Mouse (Mus musculus) forebrain, embryonic 11.5 days (tissue): ENCODE measurements at regions not wholly inside any gene's neighbourhood (a gene's known extent, or its start where the extent isn't known, plus 50 kb on each side); places are given as distances from the start of the nearest gene placed in this dataset.

Source experiments
- ATAC-seq: fragments of 200-750 bp; cut with Nextera tagmentation; replicated peaks from 2 replicates; pipeline ENCODE4 v1.8.0; 2017; ENCODE audit warnings: moderate TSS enrichment; ENCODE audit not compliant: low FRiP score
- DNase-seq: peaks from one replicate; pipeline ENCODE4 v3.0.0-alpha.2; 2017; ENCODE audit warnings: low spot score
- H3K27ac ChIP-seq: fragments of 300-500 bp; sonication (generic); 2 replicates; pipeline ENCODE4 v1.5.1; 2014; ENCODE audit warnings: low read depth, low read length
- H3K27me3 ChIP-seq: fragments of 300-500 bp; sonication (generic); 2 replicates; pipeline ENCODE4 v1.6.1; 2014; ENCODE audit warnings: mild to moderate bottlenecking, low read length, mixed read lengths; ENCODE audit not compliant: control insufficient read depth, insufficient read depth
- H3K36me3 ChIP-seq: fragments of 300-500 bp; sonication (generic); 2 replicates; pipeline ENCODE4 v1.6.1; 2014; ENCODE audit warnings: mild to moderate bottlenecking, low read length, moderate library complexity, mixed read lengths; ENCODE audit not compliant: control insufficient read depth, insufficient read depth
- H3K4me1 ChIP-seq: fragments of 300-500 bp; sonication (generic); replicated peaks from 2 replicates; pipeline ENCODE4 v1.6.1; 2014; ENCODE audit warnings: low read length, mixed read lengths; ENCODE audit not compliant: control insufficient read depth, insufficient read depth
- H3K4me2 ChIP-seq: fragments of 300-500 bp; sonication (generic); 2 replicates; pipeline ENCODE4 v1.6.1; 2014; ENCODE audit warnings: low read depth, mild to moderate bottlenecking, low read length, moderate library complexity, mixed read lengths; ENCODE audit not compliant: severe bottlenecking
- H3K4me3 ChIP-seq: fragments of 300-500 bp; sonication (generic); 2 replicates; pipeline ENCODE4 v1.5.1; 2014; ENCODE audit warnings: low read depth, low read length
- H3K9ac ChIP-seq: fragments of 300-500 bp; sonication (generic); 2 replicates; pipeline ENCODE4 v1.6.1; 2014; ENCODE audit warnings: low read length
- H3K9me3 ChIP-seq: fragments of 300-500 bp; sonication (generic); 2 replicates; pipeline ENCODE4 v1.6.1; 2016; ENCODE audit warnings: low read length, mixed read lengths; ENCODE audit not compliant: control insufficient read depth
- WGBS: fragments of 180-500 bp; shearing (Covaris S2); extraction: QIAGEN DNeasy Blood & Tissue Kit; methylation state at CpG from one replicate; pipeline ENCODE4 v1.1.7; 2014; 5-methylcytosine and 5-hydroxymethylcytosine counted together

DNA sequence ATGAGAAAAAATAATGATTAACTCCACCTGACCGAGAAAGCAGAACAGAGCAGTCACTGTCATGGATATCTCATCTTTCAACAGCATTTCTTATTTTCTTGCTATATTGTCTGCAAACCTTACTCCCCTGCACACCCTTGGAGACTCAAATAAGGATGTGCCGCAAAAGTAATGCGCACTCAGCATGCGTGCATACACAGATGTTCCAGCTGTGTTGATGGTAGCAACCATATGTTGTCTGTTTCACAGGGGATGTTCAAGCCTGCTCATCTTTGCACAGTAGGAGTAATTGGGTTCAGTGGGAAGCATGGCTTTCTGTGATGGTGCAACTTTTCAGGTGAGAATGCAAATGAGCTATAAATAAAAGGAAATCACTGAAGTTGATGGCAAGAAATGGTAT is 1182.9 kb upstream of the Manea start:
- DNase-seq (no peak), ATAC-seq (no peak)
- WGBS: 92% methylated on average over 4 of the region's 4 CpGs
- Histone ChIP-seq H3K4me2 (no peak overlapping the region), H3K27me3 (no peaks in the 10 kb centered on the region), H3K9ac (no peak overlapping the region), H3K4me3 (no peak overlapping the region), H3K36me3 (no peaks in the 10 kb centered on the region), H3K27ac (no peak overlapping the region), H3K4me1 (no peaks in the 10 kb centered on the region), H3K9me3 (no peaks in the 10 kb centered on the region)

DNA sequence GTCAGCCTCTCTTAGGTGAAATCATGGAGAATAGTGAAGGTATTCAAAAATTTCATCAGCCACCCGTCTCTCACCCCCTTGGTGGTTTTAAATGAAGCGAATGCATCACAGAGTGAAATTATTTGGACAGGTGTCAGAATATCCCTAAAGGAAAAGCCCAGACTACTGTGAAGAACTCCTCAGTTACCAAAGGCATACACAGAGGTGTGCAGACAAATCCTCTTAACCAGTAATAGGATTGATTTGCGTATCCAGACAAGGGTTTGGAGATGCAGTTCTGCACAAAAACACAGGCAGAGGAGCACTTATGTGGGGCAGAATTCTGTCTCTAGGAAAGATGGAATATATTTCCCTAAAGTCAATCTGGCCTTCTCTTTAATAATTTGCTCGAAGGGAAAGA is 1173.6 kb upstream of the Manea start:
- no peaks in the 10 kb centered on the region for H3K4me1 ChIP-seq
- no peak overlapping the region for H3K4me3 ChIP-seq
- 82% methylated on average over 4 of the region's 4 CpGs for WGBS
- no peak for DNase-seq
- ATAC-seq: no peak
- H3K27me3 ChIP-seq: no peaks in the 10 kb centered on the region
- H3K9me3 ChIP-seq: no peaks in the 10 kb centered on the region
- no peak overlapping the region for H3K4me2 ChIP-seq
- no peaks in the 10 kb centered on the region for H3K36me3 ChIP-seq
- no peak overlapping the region for H3K9ac ChIP-seq
- no peak overlapping the region for H3K27ac ChIP-seq

DNA sequence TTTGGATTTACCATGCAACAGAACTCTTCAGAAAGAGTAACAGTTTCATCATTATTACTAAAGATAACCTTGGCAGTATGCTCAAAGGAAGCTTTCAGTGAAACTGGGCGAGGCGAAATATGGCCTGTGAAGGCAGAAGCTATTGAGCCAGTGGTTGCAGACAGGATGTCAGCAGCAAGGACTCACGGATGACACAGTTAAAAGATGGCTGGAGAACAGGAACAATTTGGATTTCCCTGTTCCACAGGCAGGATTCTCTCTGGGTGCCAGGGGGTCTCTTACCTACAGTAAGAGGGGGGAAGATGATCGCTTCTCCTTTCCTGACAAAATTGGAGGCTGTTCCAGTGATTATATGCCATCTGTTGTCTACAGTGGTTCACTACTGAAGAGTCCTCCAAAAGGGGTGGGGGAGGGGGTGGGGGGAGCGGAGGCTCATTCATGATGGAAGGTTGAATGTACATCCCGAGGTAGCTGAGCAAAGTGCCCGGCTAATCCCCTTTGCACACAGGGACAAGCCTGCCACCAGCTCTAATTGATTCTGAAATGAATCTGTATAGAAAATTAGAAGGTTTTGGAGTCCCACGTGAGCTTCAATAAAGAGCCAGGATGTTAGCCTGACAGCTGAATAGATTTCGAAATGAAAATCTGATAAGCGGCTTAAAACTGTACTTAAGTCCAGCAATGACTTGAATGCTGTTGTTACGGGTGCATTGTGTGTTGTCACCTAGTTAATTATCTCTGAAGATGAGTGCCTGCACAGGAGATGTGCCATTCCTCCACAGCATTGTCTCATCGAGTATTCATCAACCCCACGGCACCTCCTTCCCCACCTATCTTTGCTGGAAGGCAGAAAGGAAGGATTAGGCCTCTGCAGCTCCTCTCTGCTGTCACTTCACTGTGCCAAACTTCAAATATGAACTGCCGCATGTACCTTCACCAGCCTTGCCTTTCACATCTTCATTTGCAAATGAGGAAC is 1158.4 kb upstream of the Manea start:
- H3K4me2 ChIP-seq: peak overlapping the region; percentile 40
- H3K4me3 ChIP-seq: no peak overlapping the region
- 22% methylated on average over 14 of the region's 14 CpGs for WGBS
- H3K4me1 ChIP-seq: peaks cover 7% of the 10 kb centered on the region; the same call in 1 of the 2 replicates
- H3K27ac ChIP-seq: no peak overlapping the region; the same call in 1 of the 2 replicates
- H3K27me3 ChIP-seq: no peaks in the 10 kb centered on the region
- no peak overlapping the region for H3K9ac ChIP-seq
- ATAC-seq (peak; percentile 90), DNase-seq (peak; percentile 74)
- no peaks in the 10 kb centered on the region for H3K9me3 ChIP-seq
- H3K36me3 ChIP-seq: no peaks in the 10 kb centered on the region

DNA sequence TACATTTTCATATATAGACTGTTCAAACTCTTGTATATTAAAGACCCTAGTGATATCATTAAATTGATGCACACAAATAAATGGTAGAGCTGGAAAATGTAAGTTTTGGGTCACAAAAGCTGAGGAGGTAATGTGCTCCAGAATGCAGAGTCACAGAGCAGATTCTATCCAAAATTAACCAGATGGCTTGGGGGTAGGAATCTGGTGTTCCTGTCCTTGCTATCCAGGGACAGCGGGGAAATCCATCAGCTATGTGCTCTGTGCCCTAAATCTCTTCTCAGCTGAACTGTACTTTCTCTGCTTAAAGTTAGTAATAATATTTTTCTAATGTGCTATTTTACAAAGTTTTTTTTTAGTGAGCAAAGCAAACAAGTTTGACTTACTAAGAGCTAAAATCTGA is 1151.2 kb upstream of the Manea start:
- no peak for DNase-seq
- Histone ChIP-seq H3K9ac (no peak overlapping the region), H3K4me3 (no peak overlapping the region), H3K27me3 (no peaks in the 10 kb centered on the region), H3K9me3 (no peaks in the 10 kb centered on the region), H3K27ac (no peak overlapping the region), H3K36me3 (no peaks in the 10 kb centered on the region), H3K4me1 (no peaks in the 10 kb centered on the region), H3K4me2 (no peak overlapping the region)
- WGBS: 100% methylated on average over 1 of the region's 1 CpGs
- ATAC-seq: no peak

DNA sequence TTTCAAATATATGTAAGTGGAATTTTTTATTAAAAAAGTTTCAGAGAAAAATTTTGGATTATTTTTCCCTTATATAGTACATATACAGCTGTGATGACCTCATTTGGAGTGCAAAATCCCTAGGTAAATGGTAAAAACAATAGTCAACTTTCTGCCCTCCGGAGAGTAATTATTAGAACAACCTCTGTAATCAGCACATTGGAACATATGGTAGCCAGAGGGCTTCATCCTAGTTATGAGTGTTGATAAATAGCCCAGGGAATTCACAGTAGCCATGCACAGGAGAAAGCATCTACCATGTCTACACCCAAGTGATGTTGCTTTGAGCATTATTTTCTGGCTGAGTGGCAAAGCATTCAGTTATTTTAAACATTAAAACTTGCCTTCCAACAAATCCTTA is 1150.6 kb upstream of the Manea start:
- H3K4me2 ChIP-seq: no peak overlapping the region
- no peak overlapping the region for H3K27ac ChIP-seq
- ATAC-seq: no peak
- no peaks in the 10 kb centered on the region for H3K27me3 ChIP-seq
- no peak overlapping the region for H3K4me3 ChIP-seq
- no peaks in the 10 kb centered on the region for H3K36me3 ChIP-seq
- H3K9me3 ChIP-seq: no peaks in the 10 kb centered on the region
- H3K9ac ChIP-seq: no peak overlapping the region
- H3K4me1 ChIP-seq: no peaks in the 10 kb centered on the region
- 78% methylated on average over 1 of the region's 1 CpGs for WGBS
- DNase-seq: no peak

DNA sequence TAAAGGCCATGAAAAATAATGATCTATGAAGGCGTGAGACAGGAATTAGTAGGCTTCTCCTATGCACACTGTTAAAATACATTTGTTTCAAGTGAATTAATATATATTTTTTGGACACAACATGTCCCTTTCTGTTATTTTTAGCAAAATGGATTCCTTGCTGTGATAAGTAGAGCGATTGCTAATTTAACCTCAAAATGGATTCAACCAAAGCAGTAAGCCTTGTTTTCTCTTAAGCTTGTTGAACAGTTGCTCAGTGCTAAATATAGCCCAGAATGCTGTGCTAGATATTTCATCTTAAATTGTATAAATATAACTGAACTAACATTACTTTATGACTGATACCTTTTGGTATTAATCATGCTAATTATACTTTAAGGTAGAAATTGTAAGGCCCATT is 1144.6 kb upstream of the Manea start:
- no peak overlapping the region for H3K4me3 ChIP-seq
- H3K9ac ChIP-seq: no peak overlapping the region
- no peak overlapping the region for H3K27ac ChIP-seq
- H3K36me3 ChIP-seq: no peaks in the 10 kb centered on the region
- DNase-seq (no peak), ATAC-seq (no peak)
- H3K9me3 ChIP-seq: no peaks in the 10 kb centered on the region
- 93% methylated on average over 2 of the region's 2 CpGs for WGBS
- H3K4me1 ChIP-seq: no peaks in the 10 kb centered on the region
- H3K27me3 ChIP-seq: no peaks in the 10 kb centered on the region
- no peak overlapping the region for H3K4me2 ChIP-seq

DNA sequence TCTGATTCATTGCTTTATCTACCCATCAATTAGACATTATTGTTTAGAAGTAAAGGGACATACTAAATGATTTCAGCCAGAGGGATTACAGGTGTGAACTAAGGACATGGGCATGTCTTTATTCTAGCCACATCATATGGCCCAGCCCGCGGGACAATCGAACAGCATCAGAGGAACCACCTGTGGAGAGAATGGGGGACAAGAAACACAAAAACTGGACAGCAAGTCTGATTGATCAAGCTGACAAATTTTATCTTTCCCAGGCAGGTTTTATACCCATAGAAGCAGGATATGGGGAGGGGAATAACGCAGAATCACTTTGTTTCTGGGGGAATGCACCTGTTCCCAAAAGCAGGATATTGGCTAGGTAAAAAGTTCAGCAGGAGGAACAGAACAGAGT is 1103.2 kb upstream of the Manea start:
- H3K27me3 ChIP-seq: no peaks in the 10 kb centered on the region
- no peak overlapping the region for H3K4me2 ChIP-seq
- no peaks in the 10 kb centered on the region for H3K4me1 ChIP-seq
- DNase-seq (no peak), ATAC-seq (no peak)
- no peak overlapping the region for H3K27ac ChIP-seq
- no peaks in the 10 kb centered on the region for H3K9me3 ChIP-seq
- WGBS: 93% methylated on average over 4 of the region's 4 CpGs
- no peaks in the 10 kb centered on the region for H3K36me3 ChIP-seq
- H3K4me3 ChIP-seq: no peak overlapping the region
- H3K9ac ChIP-seq: no peak overlapping the region

DNA sequence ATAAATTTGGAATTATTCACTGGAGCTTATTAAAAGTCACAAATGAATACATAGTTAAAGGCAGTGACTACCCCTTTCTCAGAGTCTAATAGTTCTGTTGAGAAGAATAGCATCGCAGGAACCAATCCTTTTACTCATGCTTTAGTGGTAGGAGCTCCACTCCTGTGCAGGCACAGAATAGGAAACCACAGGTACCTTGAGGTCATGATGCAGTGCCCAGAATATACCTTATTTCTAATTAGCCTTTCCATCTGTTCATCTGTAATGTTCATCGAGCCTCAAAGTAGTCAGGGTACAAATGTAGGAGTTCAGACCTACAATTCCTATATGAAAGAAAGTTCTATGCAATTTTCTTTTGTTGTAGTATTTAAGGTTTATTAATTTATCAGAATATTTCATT is 1099.6 kb upstream of the Manea start:
- no peak for DNase-seq
- no peak for ATAC-seq
- 75% methylated on average over 2 of the region's 2 CpGs for WGBS

More for the DNA sequence above, 1099.6 kb upstream of the Manea start:
- Histone ChIP-seq H3K9me3 (no peaks in the 10 kb centered on the region), H3K9ac (no peak overlapping the region), H3K4me1 (no peaks in the 10 kb centered on the region), H3K27ac (no peak overlapping the region), H3K27me3 (no peaks in the 10 kb centered on the region), H3K4me3 (no peak overlapping the region), H3K36me3 (no peaks in the 10 kb centered on the region), H3K4me2 (no peak overlapping the region)
